Mouse (Mus musculus): ENCODE measurements around the gene Slc35g3. TPM values are rescaled to one million over a fixed set of nuclear protein-coding genes. Genes with fewer than 3 reads are reported as not detected.

Gene Slc35g3
- 0.08 TPM for polyA plus RNA-seq (2012; fragmentation: generic; extraction: Trizol)
- long read RNA-seq, experiment 1 = 0 reads
- long read RNA-seq, experiment 2 = 0 reads

- H3K27me3 ChIP-seq (ENCODE audit: control insufficient read depth, insufficient read depth, insufficient read length) = no peaks in the 10 kb centered on the region
- no peak within 1 kb of the TSS for H3K4me3 ChIP-seq (ENCODE audit: insufficient read depth, poor library complexity, severe bottlenecking)
- peaks cover 13% of the 10 kb centered on the region for H3K79me3 ChIP-seq (ENCODE audit: low read depth)
- H3ac ChIP-seq (ENCODE audit: control insufficient read depth, insufficient read length, low read depth) = no peak within 1 kb of the TSS
- peaks cover 9% of the 10 kb centered on the region for H3K36me3 ChIP-seq (ENCODE audit: control insufficient read depth, insufficient read depth)
- no peak for TF ChIP-seq USF1 (IDR thresholded peaks at IDR 0.05; ENCODE audit: low read depth)
- no peak for TF ChIP-seq MYOG (IDR thresholded peaks at IDR 0.05; ENCODE audit: control insufficient read depth, extremely low read depth, insufficient read length)
- no peak for TF ChIP-seq MYOD1 (IDR thresholded peaks at IDR 0.05; ENCODE audit: control insufficient read depth, insufficient read length, low read depth)
- no peak for TF ChIP-seq FOSL1 (IDR thresholded peaks at IDR 0.05; ENCODE audit: insufficient read depth, low read length, poor library complexity, severe bottlenecking)
- H3K79me2 ChIP-seq (ENCODE audit: control insufficient read depth, insufficient read depth) = peaks cover 14% of the 10 kb centered on the region
Observed at GRCm38 (mm10) chr11:69761868-69762267, at the start of gene Slc35g3. TSS of gene Slc35g3 (minus strand) at chr11:69761968.

GRCm38 (mm10) chr11:69810280-69810679 is 48.5 kb upstream of the Slc35g3 start:
- Histone ChIP-seq H3K79me3 (ENCODE audit: low read depth) (no peaks in the 10 kb centered on the region), H3ac (ENCODE audit: control insufficient read depth, insufficient read length, low read depth) (no peak overlapping the region), H3K4me3 (ENCODE audit: insufficient read depth, poor library complexity, severe bottlenecking) (no peak overlapping the region), H3K79me2 (ENCODE audit: control insufficient read depth, insufficient read depth) (no peaks in the 10 kb centered on the region), H3K36me3 (ENCODE audit: control insufficient read depth, insufficient read depth) (no peaks in the 10 kb centered on the region), H3K27me3 (ENCODE audit: control insufficient read depth, insufficient read depth, insufficient read length) (peaks cover 9% of the 10 kb centered on the region)
- TF ChIP-seq MAX (IDR thresholded peaks at IDR 0.05) (no peak), MYOG (IDR thresholded peaks at IDR 0.05; ENCODE audit: control insufficient read depth, extremely low read depth, insufficient read length) (no peak), CEBPB (IDR thresholded peaks at IDR 0.05; ENCODE audit: low read depth) (no peak), FOSL1 (IDR thresholded peaks at IDR 0.05; ENCODE audit: insufficient read depth, low read length, poor library complexity, severe bottlenecking) (no peak), CTCF (IDR thresholded peaks at IDR 0.05; ENCODE audit: control insufficient read depth, insufficient read depth, insufficient read length) (no peak), USF1 (IDR thresholded peaks at IDR 0.05; ENCODE audit: low read depth) (no peak), MYOD1 (IDR thresholded peaks at IDR 0.05; ENCODE audit: control insufficient read depth, insufficient read length, low read depth) (no peak)

GRCm38 (mm10) chr11:69807641-69808040 is 45.9 kb upstream of the Slc35g3 start:
- TF ChIP-seq MYOG (IDR thresholded peaks at IDR 0.05; ENCODE audit: control insufficient read depth, extremely low read depth, insufficient read length) = no peak
- TF ChIP-seq MYOD1 (IDR thresholded peaks at IDR 0.05; ENCODE audit: control insufficient read depth, insufficient read length, low read depth) = no peak
- no peak for TF ChIP-seq FOSL1 (IDR thresholded peaks at IDR 0.05; ENCODE audit: insufficient read depth, low read length, poor library complexity, severe bottlenecking)
- TF ChIP-seq MAX (IDR thresholded peaks at IDR 0.05) = no peak
- TF ChIP-seq USF1 (IDR thresholded peaks at IDR 0.05; ENCODE audit: low read depth) = no peak
- TF ChIP-seq CTCF (IDR thresholded peaks at IDR 0.05; ENCODE audit: control insufficient read depth, insufficient read depth, insufficient read length) = no peak
- H3K27me3 ChIP-seq (ENCODE audit: control insufficient read depth, insufficient read depth, insufficient read length) = peaks cover 5% of the 10 kb centered on the region
- H3K4me3 ChIP-seq (ENCODE audit: insufficient read depth, poor library complexity, severe bottlenecking) = no peak overlapping the region
- no peaks in the 10 kb centered on the region for H3K36me3 ChIP-seq (ENCODE audit: control insufficient read depth, insufficient read depth)
- H3ac ChIP-seq (ENCODE audit: control insufficient read depth, insufficient read length, low read depth) = no peak overlapping the region
- no peaks in the 10 kb centered on the region for H3K79me3 ChIP-seq (ENCODE audit: low read depth)
- no peaks in the 10 kb centered on the region for H3K79me2 ChIP-seq (ENCODE audit: control insufficient read depth, insufficient read depth)

GRCm38 (mm10) chr11:69806378-69806777 is 44.6 kb upstream of the Slc35g3 start:
- Histone ChIP-seq H3K4me3 (ENCODE audit: insufficient read depth, poor library complexity, severe bottlenecking) (no peak overlapping the region), H3K79me2 (ENCODE audit: control insufficient read depth, insufficient read depth) (no peaks in the 10 kb centered on the region), H3K36me3 (ENCODE audit: control insufficient read depth, insufficient read depth) (no peaks in the 10 kb centered on the region), H3K79me3 (ENCODE audit: low read depth) (no peaks in the 10 kb centered on the region), H3ac (ENCODE audit: control insufficient read depth, insufficient read length, low read depth) (no peak overlapping the region), H3K27me3 (ENCODE audit: control insufficient read depth, insufficient read depth, insufficient read length) (peaks cover 3% of the 10 kb centered on the region)
- TF ChIP-seq MYOD1 (IDR thresholded peaks at IDR 0.05; ENCODE audit: control insufficient read depth, insufficient read length, low read depth) (no peak), CEBPB (IDR thresholded peaks at IDR 0.05; ENCODE audit: low read depth) (no peak), MYOG (IDR thresholded peaks at IDR 0.05; ENCODE audit: control insufficient read depth, extremely low read depth, insufficient read length) (no peak), FOSL1 (IDR thresholded peaks at IDR 0.05; ENCODE audit: insufficient read depth, low read length, poor library complexity, severe bottlenecking) (no peak), MAX (IDR thresholded peaks at IDR 0.05) (no peak), CTCF (IDR thresholded peaks at IDR 0.05; ENCODE audit: control insufficient read depth, insufficient read depth, insufficient read length) (no peak), USF1 (IDR thresholded peaks at IDR 0.05; ENCODE audit: low read depth) (no peak)

- no peaks in the 10 kb centered on the region for H3K36me3 ChIP-seq (ENCODE audit: control insufficient read depth, insufficient read depth)
- no peaks in the 10 kb centered on the region for H3K79me3 ChIP-seq (ENCODE audit: low read depth)
- H3K79me2 ChIP-seq (ENCODE audit: control insufficient read depth, insufficient read depth) = no peaks in the 10 kb centered on the region
- no peak within 1 kb of the TSS for H3K4me3 ChIP-seq (ENCODE audit: insufficient read depth, poor library complexity, severe bottlenecking)
- no peaks in the 10 kb centered on the region for H3K27me3 ChIP-seq (ENCODE audit: control insufficient read depth, insufficient read depth, insufficient read length)
- H3ac ChIP-seq (ENCODE audit: control insufficient read depth, insufficient read length, low read depth) = no peak within 1 kb of the TSS
- no peak for TF ChIP-seq MYOG (IDR thresholded peaks at IDR 0.05; ENCODE audit: control insufficient read depth, extremely low read depth, insufficient read length)
Observed at GRCm38 (mm10) chr11:69804972-69805909, 43.5 kb upstream of the Slc35g3 start, which contains the start of gene Tmem102. TSS of gene Tmem102 (minus strand) at chr11:69805624.

- Histone ChIP-seq H3K79me2 (ENCODE audit: control insufficient read depth, insufficient read depth) (no peaks in the 10 kb centered on the region), H3K79me3 (ENCODE audit: low read depth) (no peaks in the 10 kb centered on the region), H3K27me3 (ENCODE audit: control insufficient read depth, insufficient read depth, insufficient read length) (no peaks in the 10 kb centered on the region), H3ac (ENCODE audit: control insufficient read depth, insufficient read length, low read depth) (no peak overlapping the region), H3K36me3 (ENCODE audit: control insufficient read depth, insufficient read depth) (no peaks in the 10 kb centered on the region), H3K4me3 (ENCODE audit: insufficient read depth, poor library complexity, severe bottlenecking) (no peak overlapping the region)
- TF ChIP-seq CTCF (IDR thresholded peaks at IDR 0.05; ENCODE audit: control insufficient read depth, insufficient read depth, insufficient read length) (no peak), MAX (IDR thresholded peaks at IDR 0.05) (no peak), USF1 (IDR thresholded peaks at IDR 0.05; ENCODE audit: low read depth) (no peak), CEBPB (IDR thresholded peaks at IDR 0.05; ENCODE audit: low read depth) (no peak), MYOG (IDR thresholded peaks at IDR 0.05; ENCODE audit: control insufficient read depth, extremely low read depth, insufficient read length) (no peak), FOSL1 (IDR thresholded peaks at IDR 0.05; ENCODE audit: insufficient read depth, low read length, poor library complexity, severe bottlenecking) (no peak), MYOD1 (IDR thresholded peaks at IDR 0.05; ENCODE audit: control insufficient read depth, insufficient read length, low read depth) (no peak)
Observed at GRCm38 (mm10) chr11:69804652-69804940, 42.8 kb upstream of the Slc35g3 start.
